Mouse (Mus musculus) kidney, embryonic 14.5 days (tissue): ENCODE measurements around the gene Fmnl3. TPM values are rescaled to one million over a fixed set of nuclear protein-coding genes. Genes with fewer than 3 reads are reported as not detected.
A peak's percentile ranks its signal among the peaks of the same experiment; 100 is the strongest.

Experiments
- ATAC-seq: fragments of 200-750 bp; cut with Nextera tagmentation; 2 replicates; pipeline ENCODE4 v1.8.0; 2017; ENCODE audit warnings: moderate number of reproducible peaks, mild to moderate bottlenecking, moderate TSS enrichment, moderate library complexity; ENCODE audit not compliant: low FRiP score, low TSS enrichment
- H3K27ac ChIP-seq: fragments of 300-500 bp; sonication (generic); 2 replicates; pipeline ENCODE4 v1.5.1; 2014; ENCODE audit warnings: low read depth, mild to moderate bottlenecking, low read length, moderate library complexity, mixed read lengths
- H3K27me3 ChIP-seq: fragments of 300-500 bp; sonication (generic); 2 replicates; pipeline ENCODE4 v1.6.1; 2014; ENCODE audit warnings: mild to moderate bottlenecking, low read length; ENCODE audit not compliant: control insufficient read depth, insufficient read depth
- H3K36me3 ChIP-seq: fragments of 300-500 bp; sonication (generic); 2 replicates; pipeline ENCODE4 v1.6.1; 2014; ENCODE audit warnings: low read length, mixed read lengths; ENCODE audit not compliant: control insufficient read depth, insufficient read depth
- H3K4me1 ChIP-seq: fragments of 300-500 bp; sonication (generic); 2 replicates; pipeline ENCODE4 v1.6.1; 2014; ENCODE audit warnings: low read length, mixed read lengths; ENCODE audit not compliant: control insufficient read depth, insufficient read depth
- H3K4me2 ChIP-seq: fragments of 300-500 bp; sonication (generic); replicated peaks from 2 replicates; pipeline ENCODE4 v1.6.1; 2014; ENCODE audit warnings: low read depth, mild to moderate bottlenecking, low read length
- H3K4me3 ChIP-seq: fragments of 300-500 bp; sonication (generic); 2 replicates; pipeline ENCODE4 v1.5.1; 2014; ENCODE audit warnings: mild to moderate bottlenecking, low read length
- H3K9ac ChIP-seq: fragments of 300-500 bp; sonication (generic); 2 replicates; pipeline ENCODE4 v1.6.1; 2014; ENCODE audit warnings: low read depth, mild to moderate bottlenecking, low read length, moderate library complexity
- H3K9me3 ChIP-seq: fragments of 300-500 bp; sonication (generic); 2 replicates; pipeline ENCODE4 v1.6.1; 2016; ENCODE audit warnings: low read length; ENCODE audit not compliant: control insufficient read depth
- WGBS: fragments of 180-500 bp; shearing (Covaris S2); extraction: QIAGEN DNeasy Blood & Tissue Kit; methylation state at CpG from one replicate; pipeline ENCODE4 v1.1.7; 2014; 5-methylcytosine and 5-hydroxymethylcytosine counted together
- polyA plus RNA-seq: library from polyadenylated mRNA; unstranded; fragments of >200 nt; fragmentation: Nextera tagmentation; extraction: Ambion mirVana; gene quantifications from 2 replicates; pipeline ENCODE4 v1.2.1, GENCODE M21; 2014

Fmnl3 gene
- polyA plus RNA-seq, 1 experiment from 2014 or later = 27.9 TPM

- H3K4me3 ChIP-seq = no peak overlapping the region
- 0 out of 2 replicates have a peak, but pooled peaks cover 8% of the 10 kb centered on the region for H3K4me1 ChIP-seq
- WGBS = 74% methylated on average over 6 of the region's 6 CpGs
- H3K27me3 ChIP-seq = no peaks in the 10 kb centered on the region
- H3K9ac ChIP-seq = no peak overlapping the region
- no peak overlapping the region for H3K27ac ChIP-seq
- no peak overlapping the region for H3K4me2 ChIP-seq
- no peak for ATAC-seq
- no peaks in the 10 kb centered on the region for H3K9me3 ChIP-seq
- H3K36me3 ChIP-seq = no peaks in the 10 kb centered on the region
These were observed 13.8 kb downstream of the Fmnl3 start for GRCm38 (mm10) chr15:99356462-99356861.

DNA sequence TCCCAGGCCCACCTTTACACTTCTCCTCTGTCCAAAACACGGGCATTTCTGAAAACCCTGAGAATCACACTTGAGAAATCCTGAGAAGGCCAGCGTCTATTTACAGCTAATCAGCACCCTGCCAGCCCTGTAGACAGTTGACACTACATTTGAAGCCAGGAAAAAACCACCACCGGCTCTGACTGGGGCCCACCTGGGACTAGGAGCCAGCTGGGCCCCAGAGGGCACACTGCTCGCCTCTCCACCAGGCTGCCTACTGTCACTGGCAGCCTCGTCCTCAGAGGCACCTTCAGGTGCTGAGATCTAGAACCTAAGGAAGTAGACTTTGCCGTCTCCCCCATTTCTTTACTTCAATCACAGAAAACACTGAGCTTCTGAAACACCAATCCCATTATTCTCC, 14.6 kb downstream of the Fmnl3 start:
- H3K4me3 ChIP-seq = no peak overlapping the region
- H3K4me1 ChIP-seq = 0 out of 2 replicates have a peak, but pooled peaks cover 8% of the 10 kb centered on the region
- no peaks in the 10 kb centered on the region for H3K36me3 ChIP-seq
- H3K27me3 ChIP-seq = no peaks in the 10 kb centered on the region
- 71% methylated on average over 6 of the region's 6 CpGs for WGBS
- H3K27ac ChIP-seq = no peak overlapping the region
- no peaks in the 10 kb centered on the region for H3K9me3 ChIP-seq
- H3K9ac ChIP-seq = no peak overlapping the region
- no peak for ATAC-seq
- no peak overlapping the region for H3K4me2 ChIP-seq

GRCm38 (mm10) chr15:99352306-99352705, 18.0 kb downstream of the Fmnl3 start:
- Histone ChIP-seq H3K36me3 (no peaks in the 10 kb centered on the region), H3K4me2 (no peak overlapping the region)
- 68% methylated on average over 5 of the region's 5 CpGs for WGBS

DNA sequence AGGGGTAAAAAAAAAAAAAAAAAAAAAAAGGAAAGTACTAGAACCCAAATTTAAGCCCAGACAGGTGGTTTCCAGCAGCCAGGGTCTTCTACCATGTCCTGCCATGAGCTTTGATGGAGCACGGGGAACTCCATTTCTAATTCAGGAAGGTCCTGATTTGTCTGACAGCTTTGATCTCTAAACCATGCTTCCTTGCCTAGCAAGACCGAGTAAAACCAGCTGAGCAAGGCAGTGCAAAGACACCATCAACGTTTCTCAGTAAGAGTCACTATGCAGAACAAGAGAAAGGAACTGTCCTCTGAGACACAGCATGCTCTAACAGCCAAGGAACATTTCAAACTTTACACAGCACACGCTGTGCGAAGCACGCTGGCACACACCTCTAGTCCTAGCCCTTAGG, 18.7 kb downstream of the Fmnl3 start:
- Histone ChIP-seq H3K36me3 (no peaks in the 10 kb centered on the region), H3K27ac (no peak overlapping the region), H3K4me1 (peaks cover 9% of the 10 kb centered on the region; the same call in 1 of the 2 replicates), H3K9ac (no peak overlapping the region), H3K27me3 (no peaks in the 10 kb centered on the region), H3K4me3 (no peak overlapping the region), H3K4me2 (no peak overlapping the region), H3K9me3 (no peaks in the 10 kb centered on the region)
- WGBS = 62% methylated on average over 6 of the region's 6 CpGs
- ATAC-seq = no peak

More at GRCm38 (mm10) chr15:99352306-99352705, 18.0 kb downstream of the Fmnl3 start:
- no peaks in the 10 kb centered on the region for H3K27me3 ChIP-seq
- no peaks in the 10 kb centered on the region for H3K9me3 ChIP-seq
- no peak overlapping the region for H3K27ac ChIP-seq
- no peak overlapping the region for H3K9ac ChIP-seq
- H3K4me3 ChIP-seq = no peak overlapping the region
- H3K4me1 ChIP-seq = peaks cover 12% of the 10 kb centered on the region; the same call in 1 of the 2 replicates
- no peak for ATAC-seq

DNA sequence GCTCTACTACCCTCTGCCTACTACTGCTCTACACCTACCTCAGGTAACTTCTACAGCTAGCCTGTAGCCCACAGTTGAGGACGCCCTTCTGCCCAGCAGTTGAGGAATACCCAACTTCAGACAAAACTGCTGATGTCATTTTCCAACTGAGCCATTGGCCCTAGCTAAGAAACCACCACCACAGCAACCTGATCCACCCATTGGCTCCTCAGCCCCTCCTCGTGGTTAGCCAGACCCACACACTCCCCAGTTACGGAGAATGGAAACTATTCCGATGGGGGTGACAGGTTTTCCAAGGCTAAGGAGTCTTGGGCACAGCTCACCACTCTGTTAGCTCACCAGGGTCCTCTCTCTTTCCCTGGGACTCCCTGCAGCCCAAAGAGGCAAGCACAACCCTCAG, 25.3 kb downstream of the Fmnl3 start:
- no peak for ATAC-seq
- Histone ChIP-seq H3K9me3 (no peaks in the 10 kb centered on the region), H3K4me3 (no peak overlapping the region), H3K9ac (no peak overlapping the region), H3K4me1 (peaks cover 49% of the 10 kb centered on the region), H3K4me2 (no peak overlapping the region), H3K27ac (no peak overlapping the region), H3K27me3 (no peaks in the 10 kb centered on the region), H3K36me3 (no peaks in the 10 kb centered on the region)
- 55% methylated on average over 4 of the region's 4 CpGs for WGBS

DNA sequence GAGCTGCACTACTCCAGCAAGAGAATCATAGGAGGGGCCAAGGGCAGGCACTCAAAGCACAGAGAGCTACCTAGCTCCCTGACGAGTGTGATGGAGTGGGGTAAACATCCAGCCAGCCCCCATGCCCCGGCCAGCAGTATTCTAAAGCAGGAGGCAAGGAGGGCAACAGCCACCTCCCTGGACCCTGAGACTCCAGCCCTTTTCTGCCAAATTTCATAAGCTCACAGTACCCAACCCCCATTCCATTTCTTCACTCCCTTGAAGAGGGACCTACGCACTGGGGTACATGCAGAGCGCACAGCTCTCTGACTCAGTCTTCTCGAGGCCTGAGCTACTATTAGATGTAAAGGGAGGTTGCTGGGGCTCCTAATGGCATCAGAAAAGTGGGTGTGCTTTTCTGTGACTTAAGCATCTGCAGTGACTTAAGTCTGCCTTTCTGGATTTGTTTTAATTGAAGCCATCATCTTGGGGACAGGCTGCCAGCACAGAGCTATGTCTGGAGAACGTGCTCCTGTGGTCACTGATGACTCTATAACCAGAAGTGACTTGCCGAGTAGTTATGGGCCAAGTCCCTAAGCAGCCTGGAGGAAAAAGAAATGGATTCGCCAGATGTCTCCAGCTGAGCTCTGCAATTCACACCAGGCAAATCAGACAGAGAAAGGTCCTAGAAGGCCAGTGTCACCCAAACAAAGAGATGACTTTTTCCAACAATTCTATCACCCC, 26.0 kb downstream of the Fmnl3 start:
- WGBS = 62% methylated on average over 8 of the region's 8 CpGs
- H3K27ac ChIP-seq = 0 out of 2 replicates have a peak overlapping the region, but pooled peaks have one; percentile 48
- H3K9me3 ChIP-seq = no peaks in the 10 kb centered on the region
- no peak overlapping the region for H3K9ac ChIP-seq
- no peak for ATAC-seq
- H3K4me3 ChIP-seq = no peak overlapping the region
- H3K27me3 ChIP-seq = no peaks in the 10 kb centered on the region
- peaks cover 54% of the 10 kb centered on the region for H3K4me1 ChIP-seq
- no peak overlapping the region for H3K4me2 ChIP-seq
- H3K36me3 ChIP-seq = no peaks in the 10 kb centered on the region

GRCm38 (mm10) chr15:99343414-99344147, 26.7 kb downstream of the Fmnl3 start:
- Histone ChIP-seq H3K27me3 (no peaks in the 10 kb centered on the region), H3K36me3 (no peaks in the 10 kb centered on the region), H3K4me1 (peaks cover 57% of the 10 kb centered on the region), H3K4me3 (no peak overlapping the region), H3K9me3 (no peaks in the 10 kb centered on the region), H3K4me2 (no peak overlapping the region), H3K27ac (peak overlapping the region; percentile 48; the same call in 1 of the 2 replicates), H3K9ac (no peak overlapping the region)
- peak; percentile 77; the same call in 1 of the 2 replicates for ATAC-seq
- WGBS = 35% methylated on average over 5 of the region's 5 CpGs

- H3K4me1 ChIP-seq = peaks cover 57% of the 10 kb centered on the region
- no peaks in the 10 kb centered on the region for H3K9me3 ChIP-seq
- no peaks in the 10 kb centered on the region for H3K27me3 ChIP-seq
- H3K9ac ChIP-seq = no peak overlapping the region
- no peak overlapping the region for H3K4me3 ChIP-seq
- no peak overlapping the region for H3K27ac ChIP-seq
- no peak for ATAC-seq
- WGBS = 56% methylated on average over 9 of the region's 9 CpGs
- H3K36me3 ChIP-seq = no peaks in the 10 kb centered on the region
- no peak overlapping the region; the same call in 1 of the 2 replicates for H3K4me2 ChIP-seq
These were observed 27.9 kb downstream of the Fmnl3 start for GRCm38 (mm10) chr15:99342194-99342981.
